ENCODE assay signal across 8 mouse cellular contexts in the genomic region with DNA sequence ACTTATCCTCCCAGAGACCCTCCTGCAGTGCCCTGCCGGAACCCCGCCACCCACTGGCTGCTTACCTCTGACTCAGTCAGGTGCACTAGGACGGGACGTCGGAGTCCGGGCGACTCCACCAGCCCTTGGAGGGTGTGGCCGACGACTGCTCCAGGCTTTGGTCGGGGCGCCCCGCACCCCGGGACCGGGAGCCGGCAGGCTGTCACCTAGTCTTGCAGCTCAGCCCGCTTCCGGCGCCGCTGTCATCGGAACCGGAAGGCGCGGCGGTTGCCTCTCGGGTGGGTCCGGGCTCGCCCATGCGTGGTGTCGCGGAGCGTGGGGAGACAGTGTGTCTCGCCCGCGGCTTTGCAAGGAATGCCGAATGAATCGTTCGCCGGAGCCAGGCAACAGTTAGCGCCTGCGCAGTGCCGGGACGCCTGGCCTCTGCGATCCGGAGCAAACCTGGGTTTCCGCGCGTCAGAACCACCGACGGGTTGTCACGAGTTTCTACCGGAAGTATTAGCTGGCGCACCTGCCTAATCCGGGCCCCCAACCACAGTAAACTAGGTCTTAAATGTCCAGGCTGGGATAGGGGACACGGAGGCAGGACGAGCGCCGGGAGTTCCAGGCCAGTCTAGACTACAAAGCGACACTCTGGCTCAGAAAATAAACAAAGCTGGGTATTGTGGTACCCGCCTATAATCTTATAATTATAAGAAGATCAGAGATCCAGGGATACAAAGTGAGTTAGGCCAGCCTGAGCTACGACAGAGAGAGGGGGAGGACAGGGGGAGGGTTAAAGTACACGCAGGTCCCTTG. TPM values are rescaled to one million over a fixed set of nuclear protein-coding genes. Genes with fewer than 3 reads are reported as not detected.
DNase-seq lines count a peak whose midpoint lies in the region; ATAC-seq and TF ChIP-seq lines count a peak whose summit lies in the region.

A gene (minus strand): TSS at position 372 of the 798 bp plus-strand sequence.

- H3K36me3 ChIP-seq in MEL (ENCODE audit: control insufficient read depth in 1 of 2, insufficient read depth in 2 of 2, low read length in 2 of 2): peaks cover 0 to 36% of the 10 kb centered on the region in 2 experiments; a peak in 2 of 4 replicates
- 0 out of 2 replicates have a peak, but pooled peaks cover 2% of the 10 kb centered on the region for H3K36me3 ChIP-seq in forebrain, embryonic 16.5 days (ENCODE audit: control insufficient read depth, insufficient read depth)
- no peaks in the 10 kb centered on the region; the same call in 1 of the 2 replicates for H3K36me3 ChIP-seq in neural tube, embryonic 15.5 days

- DNase-seq in MEL (ENCODE audit: low read depth, low spot score): peak; percentile 95
- DNase-seq in cerebellum, adult 18-20 months: peak; percentile 91 to 92
- peak; percentile 78 for DNase-seq in heart, postnatal 25 days (ENCODE audit: low spot score)
- DNase-seq in layer of hippocampus, adult 18-20 months (ENCODE audit: low spot score in 2 of 2): peak; percentile 96
- peak; percentile 90 to 93 for DNase-seq in lung, adult 18-20 months
- peak; percentile 92 for DNase-seq in testis, postnatal 10 days (ENCODE audit: low spot score)

- no peak for TF ChIP-seq RAD21 in MEL (IDR thresholded peaks at IDR 0.05; ENCODE audit: low read depth, low read length)

- H3K79me2 ChIP-seq in MEL (ENCODE audit: control insufficient read depth, insufficient read depth, low read length, poor library complexity): peaks cover 31% of the 10 kb centered on the region

- H3K4me3 ChIP-seq in MEL (ENCODE audit: control insufficient read depth in 1 of 2, insufficient read depth in 1 of 2, low read depth in 2 of 2, low read length in 2 of 2): peak within 1 kb of the TSS; percentile 69 to 84
- peak within 1 kb of the TSS; percentile 57 for H3K4me3 ChIP-seq in forebrain, embryonic 16.5 days (replicated peaks; ENCODE audit: low read length)
- H3K4me3 ChIP-seq in neural tube, embryonic 15.5 days (replicated peaks): peak within 1 kb of the TSS; percentile 85

- WGBS in forebrain, embryonic 16.5 days: under 1% methylated on average over 61 of the region's 61 CpGs
- WGBS in neural tube, embryonic 15.5 days: under 1% methylated on average over 61 of the region's 61 CpGs

- H3K27ac ChIP-seq in MEL (ENCODE audit: control insufficient read depth, low read depth, low read length): peak within 1 kb of the TSS; percentile 92
- peak within 1 kb of the TSS; percentile 83 for H3K27ac ChIP-seq in forebrain, embryonic 16.5 days (ENCODE audit: low read length)
- H3K27ac ChIP-seq in neural tube, embryonic 15.5 days (replicated peaks): peak within 1 kb of the TSS; percentile 89

- H3K9me3 ChIP-seq in MEL (replicated peaks; ENCODE audit: insufficient read depth, low read length): no peaks in the 10 kb centered on the region
- no peaks in the 10 kb centered on the region for H3K9me3 ChIP-seq in forebrain, embryonic 16.5 days (ENCODE audit: control insufficient read depth, low read length)
- no peaks in the 10 kb centered on the region for H3K9me3 ChIP-seq in neural tube, embryonic 15.5 days (replicated peaks)

- H3K4me1 ChIP-seq in MEL (ENCODE audit: control insufficient read depth in 1 of 2, insufficient read depth in 2 of 2, low read length in 2 of 2): peaks cover 7 to 44% of the 10 kb centered on the region in 2 experiments
- H3K4me1 ChIP-seq in forebrain, embryonic 16.5 days (replicated peaks; ENCODE audit: control insufficient read depth, insufficient read depth, low read length): peaks cover 25% of the 10 kb centered on the region
- peaks cover 38% of the 10 kb centered on the region for H3K4me1 ChIP-seq in neural tube, embryonic 15.5 days

- 0 out of 6 replicates have a peak, but pooled peaks of 1 of the 3 experiments have one; percentile 25 for TF ChIP-seq CTCF in MEL (IDR thresholded peaks at IDR 0.05 in 2 of 3, conservative IDR thresholded peaks at IDR 0.05 in 1 of 3; ENCODE audit: control insufficient read depth in 1 of 3, insufficient read depth in 1 of 3, low read depth in 2 of 3, low read length in 3 of 3, poor library complexity in 1 of 3, severe bottlenecking in 1 of 3)

- peak within 1 kb of the TSS; percentile 69 for H3K4me2 ChIP-seq in forebrain, embryonic 16.5 days (ENCODE audit: low read length)
- peak within 1 kb of the TSS; percentile 78 for H3K4me2 ChIP-seq in neural tube, embryonic 15.5 days

- TF ChIP-seq POLR2A in MEL (IDR thresholded peaks at IDR 0.05; ENCODE audit: control insufficient read depth in 1 of 2, insufficient read depth in 1 of 2, low read depth in 1 of 2, low read length in 2 of 2, poor library complexity in 1 of 2): peak in 1 of 2 experiments; percentile 75; a peak in 3 of 4 replicates

- intact Hi-C loops in heart, postnatal 25 days (cut with DNase I): loop anchor here (2.0 kb wide), 1 partner anchor 15 kb away; a partner anchor contains a TSS

- peak in 1 of 2 experiments; percentile 50; a peak in 2 of 4 replicates for TF ChIP-seq EP300 in MEL (IDR thresholded peaks at IDR 0.05; ENCODE audit: low read depth in 1 of 2, low read length in 2 of 2)

- no peaks in the 10 kb centered on the region for H3K27me3 ChIP-seq in MEL (ENCODE audit: control insufficient read depth in 1 of 2, insufficient read depth in 2 of 2, low read length in 2 of 2)
- H3K27me3 ChIP-seq in forebrain, embryonic 16.5 days (replicated peaks; ENCODE audit: control insufficient read depth, insufficient read depth, low read length): 0 out of 2 replicates have a peak, but pooled peaks cover 3% of the 10 kb centered on the region
- no peaks in the 10 kb centered on the region for H3K27me3 ChIP-seq in neural tube, embryonic 15.5 days (replicated peaks)

- H3K9ac ChIP-seq in MEL (ENCODE audit: control insufficient read depth, low read depth, low read length, poor library complexity, severe bottlenecking): peak within 1 kb of the TSS; percentile 83
- H3K9ac ChIP-seq in forebrain, embryonic 16.5 days (replicated peaks; ENCODE audit: low read depth, low read length): peak within 1 kb of the TSS; percentile 68
- H3K9ac ChIP-seq in neural tube, embryonic 15.5 days (replicated peaks): peak within 1 kb of the TSS; percentile 89

- peak; percentile 92 for ATAC-seq in forebrain, embryonic 16.5 days
- peak; percentile 94 for ATAC-seq in neural tube, embryonic 15.5 days (ENCODE audit: low FRiP score)

TF ChIP-seq in MEL, 35 proteins besides CTCF, POLR2A, EP300 and RAD21 (continues in another document):
- peak; percentile 86 for TF ChIP-seq POLR2AphosphoS2 (IDR thresholded peaks at IDR 0.05; ENCODE audit: low read length)
- peak; percentile 67; the same call in 1 of the 2 replicates for TF ChIP-seq BHLHE40 (IDR thresholded peaks at IDR 0.05; ENCODE audit: borderline replicate concordance, low read depth, low read length)
- peak; percentile 71 for TF ChIP-seq NELFE (IDR thresholded peaks at IDR 0.05; ENCODE audit: low read depth, low read length)
- TF ChIP-seq UBTF (IDR thresholded peaks at IDR 0.05; ENCODE audit: borderline replicate concordance, insufficient read depth, low read depth, low read length): peak; percentile 80; the same call in 1 of the 2 replicates
- peak; percentile 79 for TF ChIP-seq ELF1 (IDR thresholded peaks at IDR 0.05; ENCODE audit: low read depth, low read length)
- TF ChIP-seq RCOR1 (IDR thresholded peaks at IDR 0.05; ENCODE audit: low read depth, low read length): peak; percentile 38; the same call in 1 of the 2 replicates
- no peak for TF ChIP-seq TAL1 (IDR thresholded peaks at IDR 0.05; ENCODE audit: low read length)
- TF ChIP-seq GABPA (IDR thresholded peaks at IDR 0.05; ENCODE audit: low read depth, low read length): no peak
- TF ChIP-seq E2F4 (IDR thresholded peaks at IDR 0.05; ENCODE audit: borderline replicate concordance, low read depth, low read length): 0 out of 2 replicates have a peak, but pooled peaks have one; percentile 47
- TF ChIP-seq USF2 (IDR thresholded peaks at IDR 0.05; ENCODE audit: borderline replicate concordance in 1 of 2, insufficient read depth in 1 of 2, low read depth in 1 of 2, low read length in 2 of 2): no peak
- TF ChIP-seq MAX (IDR thresholded peaks at IDR 0.05; ENCODE audit: low read length): peak; percentile 80
- TF ChIP-seq ZNF384 (IDR thresholded peaks at IDR 0.05; ENCODE audit: low read depth, low read length): peak; percentile 7; the same call in 1 of the 2 replicates
- no peak; the same call in 1 of the 2 replicates for TF ChIP-seq CHD2 (IDR thresholded peaks at IDR 0.05; ENCODE audit: low read length)
- TF ChIP-seq HCFC1 (IDR thresholded peaks at IDR 0.05; ENCODE audit: low read depth, low read length): peak; percentile 82
- no peak for TF ChIP-seq POLR2AphosphoS5 (IDR thresholded peaks at IDR 0.05; ENCODE audit: borderline replicate concordance, low read depth, low read length)
- TF ChIP-seq MAZ (IDR thresholded peaks at IDR 0.05; ENCODE audit: low read depth, low read length): peak; percentile 7; the same call in 1 of the 2 replicates
- peak; percentile 15; the same call in 1 of the 2 replicates for TF ChIP-seq SMC3 (IDR thresholded peaks at IDR 0.05; ENCODE audit: low read depth, low read length)
- peak; percentile 65; the same call in 1 of the 2 replicates for TF ChIP-seq TBP (IDR thresholded peaks at IDR 0.05; ENCODE audit: low read depth, low read length)
- TF ChIP-seq MYC (IDR thresholded peaks at IDR 0.05; ENCODE audit: low read depth, low read length): peak; percentile 76
- TF ChIP-seq MAFK (IDR thresholded peaks at IDR 0.05; ENCODE audit: borderline replicate concordance, low read depth, low read length): no peak
- peak; percentile 82 for TF ChIP-seq SIN3A (IDR thresholded peaks at IDR 0.05; ENCODE audit: low read length)
- no peak for TF ChIP-seq ZKSCAN1 (IDR thresholded peaks at IDR 0.05; ENCODE audit: low read depth, low read length)
- no peak for TF ChIP-seq MYB (IDR thresholded peaks at IDR 0.05; ENCODE audit: low read depth, low read length)
- peak; percentile 44; the same call in 1 of the 2 replicates for TF ChIP-seq ETS1 (IDR thresholded peaks at IDR 0.05; ENCODE audit: low read depth, low read length)
- TF ChIP-seq GATA1 (IDR thresholded peaks at IDR 0.05; ENCODE audit: low read depth, low read length): no peak
- peak; percentile 84 for TF ChIP-seq ZMIZ1 (IDR thresholded peaks at IDR 0.05; ENCODE audit: low read depth, low read length)
- TF ChIP-seq USF1 (IDR thresholded peaks at IDR 0.05; ENCODE audit: low read depth, low read length): peak; percentile 49

RNA-seq across cellular contexts. Expression of the gene that starts here (rescaled TPM):
- 52.5 and 55.1 TPM in 2 replicates for total RNA-seq in MEL (2012; rRNA removed)
- 10 to 100 TPM in 1 of 2 experiments, not detected in 1; 63.0 TPM for polyA plus RNA-seq in MEL (2012; ENCODE audit: insufficient read depth in 1 of 2, insufficient read length in 2 of 2, low read depth in 1 of 2, low replicate concordance in 2 of 2, missing spikeins in 1 of 2)
- 80.9 and 85.6 TPM in 2 replicates for polyA plus RNA-seq in forebrain, embryonic 16.5 days (2015; fragmentation: Nextera tagmentation; extraction: Ambion mirVana)
- total RNA-seq in heart, postnatal 25 days (2021): 10 to 100 TPM; 14.1 to 17.2 TPM
- total RNA-seq in layer of hippocampus, adult 18-20 months (2021): 10 to 100 TPM; 54.3 to 63.1 TPM
- polyA plus RNA-seq in neural tube, embryonic 15.5 days (2015; fragmentation: Nextera tagmentation; extraction: Ambion mirVana): 79.1 and 79.8 TPM in 2 replicates

Comparison
In these comparisons a context has a peak if more than half of its experiments do, and no peak if none do; other contexts are left out.
1. Peak in every context shown above with its lines: DNase-seq, ATAC-seq, H3K4me3 ChIP-seq and H3K27ac ChIP-seq.